Mouse (Mus musculus): ENCODE results near the gene Sdk1.

DNA sequence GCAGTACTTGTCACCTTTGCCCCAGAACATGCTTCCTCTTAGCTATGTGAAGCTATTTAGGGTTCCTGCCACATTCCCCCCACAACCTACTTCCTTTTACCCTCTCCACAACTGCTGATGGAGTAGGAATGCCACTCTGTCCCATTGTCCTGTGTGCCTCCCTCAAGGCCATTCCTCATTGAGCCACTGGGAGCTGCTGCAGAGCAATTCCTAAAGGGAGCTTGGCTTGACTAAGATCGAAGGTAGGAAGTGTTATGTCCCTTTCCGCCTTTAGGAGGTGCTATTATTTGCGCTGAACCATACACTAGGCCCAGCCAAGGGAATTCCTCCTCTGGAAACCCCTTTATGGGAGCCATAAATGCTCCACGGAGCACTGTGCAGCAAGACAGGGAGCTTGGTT, 743.0 kb downstream of the Sdk1 start:
- TF ChIP-seq CTCF (IDR thresholded peaks at IDR 0.05; ENCODE audit: low read depth, low read length) (peak; percentile 46), POLR2A (IDR thresholded peaks at IDR 0.05; ENCODE audit: insufficient read depth, low read length) (no peak), EP300 (IDR thresholded peaks at IDR 0.05; ENCODE audit: insufficient read depth, low read depth, low read length) (no peak)
